Comparison of ENCODE assay signal across 8 mouse cellular contexts in the genomic region with DNA sequence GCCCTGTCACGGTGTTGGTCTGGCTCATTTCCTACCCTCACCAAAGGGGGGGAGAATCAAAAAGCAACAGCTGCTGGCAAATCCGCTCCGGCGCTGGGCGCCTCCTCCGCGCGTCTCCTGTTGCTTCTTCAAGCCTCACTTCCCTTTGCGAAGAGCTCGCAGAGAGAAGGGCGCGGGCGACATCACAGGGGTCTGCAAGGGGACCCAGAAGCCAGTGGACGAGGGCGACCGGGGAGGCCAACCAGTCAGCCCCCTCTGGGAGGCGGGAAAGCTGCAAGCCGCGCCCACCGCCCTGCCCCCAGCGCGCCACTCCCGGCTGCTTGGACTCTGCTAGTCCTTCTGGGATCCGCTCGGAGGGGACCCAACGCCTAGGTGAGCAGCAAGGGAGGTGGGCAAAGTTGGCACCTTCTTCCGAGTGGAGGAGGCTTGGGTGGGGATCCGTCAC. TPM values are rescaled to one million over a fixed set of nuclear protein-coding genes. Genes with fewer than 3 reads are reported as not detected.
DNase-seq lines count a peak whose midpoint lies in the region; ATAC-seq and TF ChIP-seq lines count a peak whose summit lies in the region.

Gene Fxyd6 (plus strand): TSS at position 69 of the 445 bp plus-strand sequence.

- peak within 1 kb of the TSS; percentile 63 for H3K27ac ChIP-seq in limb, embryonic 13.5 days
- H3K27ac ChIP-seq in midbrain, postnatal 0 days (ENCODE audit: low read depth, low read length): peak within 1 kb of the TSS; percentile 89
- no peak within 1 kb of the TSS for H3K27ac ChIP-seq in thymus, adult 2 months (ENCODE audit: control insufficient read depth, insufficient read depth, low read length)

- H3K9ac ChIP-seq in limb, embryonic 13.5 days: peak within 1 kb of the TSS; percentile 83
- peak within 1 kb of the TSS; percentile 86 for H3K9ac ChIP-seq in midbrain, postnatal 0 days (replicated peaks; ENCODE audit: low read length, poor library complexity, severe bottlenecking)

- intact Hi-C loops in gastrocnemius, postnatal 36 days (cut with DNase I): no loop called here

- peak within 1 kb of the TSS; percentile 84 for H3K4me2 ChIP-seq in limb, embryonic 13.5 days (replicated peaks)
- peak within 1 kb of the TSS; percentile 58 for H3K4me2 ChIP-seq in midbrain, postnatal 0 days (ENCODE audit: low read depth, low read length, poor library complexity, severe bottlenecking)

- no peak for TF ChIP-seq POLR2A in thymus, adult 2 months (IDR thresholded peaks at IDR 0.05; ENCODE audit: control insufficient read depth, extremely low read depth, insufficient read depth, low read length, poor library complexity)

- peak; percentile 41; the same call in 1 of the 2 replicates for ATAC-seq in frontal cortex, adult (ENCODE audit: low TSS enrichment)
- ATAC-seq in inflammation-experienced regulatory T-cells, adult 6 months: peak; percentile 32
- peak; percentile 65; the same call in 1 of the 2 replicates for ATAC-seq in limb, embryonic 13.5 days (ENCODE audit: low FRiP score, low read depth)
- peak; percentile 74 for ATAC-seq in midbrain, postnatal 0 days (ENCODE audit: low FRiP score)

- no peaks in the 10 kb centered on the region for H3K9me3 ChIP-seq in limb, embryonic 13.5 days
- no peaks in the 10 kb centered on the region for H3K9me3 ChIP-seq in midbrain, postnatal 0 days (ENCODE audit: low read length)

- peaks cover 36% of the 10 kb centered on the region for H3K4me1 ChIP-seq in limb, embryonic 13.5 days
- peaks cover 7% of the 10 kb centered on the region for H3K4me1 ChIP-seq in midbrain, postnatal 0 days (ENCODE audit: insufficient read depth, low read length)
- peaks cover 8% of the 10 kb centered on the region for H3K4me1 ChIP-seq in thymus, adult 2 months (replicated peaks; ENCODE audit: control insufficient read depth, insufficient read depth, low read length)

- no peak; the same call in 1 of the 2 replicates for TF ChIP-seq CTCF in midbrain, postnatal 0 days (IDR thresholded peaks at IDR 0.05)
- TF ChIP-seq CTCF in thymus, adult 2 months (IDR thresholded peaks at IDR 0.05; ENCODE audit: borderline replicate concordance, control insufficient read depth, extremely low read depth, insufficient read depth, low read length, poor library complexity): no peak

- WGBS in limb, embryonic 13.5 days: 1% methylated on average over 28 of the region's 28 CpGs
- whole genome bisulfite sequencing in midbrain, postnatal 0 days: under 1% methylated on average over 28 of the region's 28 CpGs
- 3% methylated on average over 28 of the region's 28 CpGs for WGBS in thymus, adult 2 months

- H3K4me3 ChIP-seq in limb, embryonic 13.5 days: peak within 1 kb of the TSS; percentile 71
- peak within 1 kb of the TSS; percentile 76 for H3K4me3 ChIP-seq in midbrain, postnatal 0 days (ENCODE audit: low read depth, low read length)
- H3K4me3 ChIP-seq in thymus, adult 2 months (ENCODE audit: control insufficient read depth, insufficient read depth, low read length): peak within 1 kb of the TSS; percentile 13; the same call in 1 of the 2 replicates

- DNase-seq in frontal cortex, postnatal 25 days (ENCODE audit: low spot score in 2 of 2): no peak
- peak; percentile 87 for DNase-seq in embryo, embryonic 10 days (ENCODE audit: low spot score)
- peak; percentile 34 to 44 for DNase-seq in gastrocnemius, postnatal 36 days
- peak; percentile 81 for DNase-seq in midbrain, postnatal 0 days (ENCODE audit: low spot score)
- peak; percentile 45 for DNase-seq in thymus, adult 2 months

- H3K36me3 ChIP-seq in limb, embryonic 13.5 days: no peaks in the 10 kb centered on the region
- no peaks in the 10 kb centered on the region for H3K36me3 ChIP-seq in midbrain, postnatal 0 days (ENCODE audit: insufficient read depth, low read length)
- no peaks in the 10 kb centered on the region for H3K36me3 ChIP-seq in thymus, adult 2 months (ENCODE audit: control insufficient read depth, insufficient read depth, low read length)

- no peaks in the 10 kb centered on the region; the same call in 1 of the 2 replicates for H3K27me3 ChIP-seq in limb, embryonic 13.5 days
- no peaks in the 10 kb centered on the region for H3K27me3 ChIP-seq in midbrain, postnatal 0 days (ENCODE audit: insufficient read depth, low read length)
- peaks cover 4% of the 10 kb centered on the region; the same call in 1 of the 2 replicates for H3K27me3 ChIP-seq in thymus, adult 2 months (ENCODE audit: control insufficient read depth, insufficient read depth, low read length)

RNA-seq across cellular contexts. Expression of gene Fxyd6, which starts in this region (rescaled TPM):
- 10 to 100 TPM; 24.2 to 33.4 TPM for total RNA-seq in gastrocnemius, postnatal 36 days (2021)
- polyA plus RNA-seq in inflammation-experienced regulatory T-cells, adult 6 months (2017; shearing (Covaris generic)): 1 to 10 TPM in 1 of 3 experiments, not detected in 2; 1.6 TPM
- polyA plus RNA-seq in limb, embryonic 13.5 days (2015; fragmentation: Nextera tagmentation; extraction: Ambion mirVana): 134 and 137 TPM in 2 replicates
- total RNA-seq in midbrain, postnatal 0 days (2014; rRNA removed): 482 and 524 TPM in 2 replicates
- 944 and 984 TPM in 2 replicates for polyA plus RNA-seq in midbrain, postnatal 0 days (2015; fragmentation: Nextera tagmentation; extraction: Ambion mirVana)
- 5.4 and 8.9 TPM in 2 replicates for polyA plus RNA-seq in thymus, adult 2 months (2012; rRNA removed)

Comparison
In these comparisons a context has a peak if more than half of its experiments do, and no peak if none do; other contexts are left out.
1. RNA of gene Fxyd6 (total RNA-seq): 482 to 524 TPM in midbrain, postnatal 0 days; 24.2 to 33.4 TPM in gastrocnemius, postnatal 36 days; every median in the first group is over 10 times any median in the second.
2. RNA of gene Fxyd6 (polyA plus RNA-seq): 944 to 984 TPM in midbrain, postnatal 0 days and 134 to 137 TPM in limb, embryonic 13.5 days; 5.4 to 8.9 TPM in thymus, adult 2 months and 1.6 TPM in inflammation-experienced regulatory T-cells, adult 6 months; every median in the first group is over 10 times any median in the second.
3. DNase-seq: peak in embryo, embryonic 10 days (single experiment), gastrocnemius, postnatal 36 days (2 of 2), midbrain, postnatal 0 days (single experiment) and thymus, adult 2 months (single experiment); none in frontal cortex, postnatal 25 days (0 of 2).
4. H3K4me3 ChIP-seq: peak in every context shown above with its lines; median percentile 76 in midbrain, postnatal 0 days; 71 in limb, embryonic 13.5 days; 13 in thymus, adult 2 months.
5. Peak in every context shown above with its lines, with median percentiles within 50 percentile points of each other: ATAC-seq.